20 mouse cellular contexts compared by ENCODE assay signal in the genomic region with DNA sequence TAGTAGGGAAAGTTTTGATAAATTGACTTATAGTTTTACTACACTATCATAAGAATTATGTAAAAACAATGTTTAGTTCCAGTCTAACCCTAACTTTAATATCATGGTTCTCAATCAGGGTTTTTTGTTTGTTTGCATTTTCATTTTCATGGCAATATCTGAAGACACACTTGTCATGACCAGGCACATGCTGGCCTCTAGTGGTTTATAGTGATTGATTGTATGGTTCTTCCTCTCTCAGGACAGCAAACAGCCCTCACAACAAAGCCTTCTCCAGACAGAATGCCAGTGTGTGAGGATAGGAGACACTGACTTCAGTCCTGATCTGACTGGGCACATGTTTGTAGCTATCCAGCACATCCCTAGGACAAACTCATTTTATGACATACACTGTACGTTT. TPM values are rescaled to one million over a fixed set of nuclear protein-coding genes. Genes with fewer than 3 reads are reported as not detected.
DNase-seq lines count a peak whose midpoint lies in the region; ATAC-seq and TF ChIP-seq lines count a peak whose summit lies in the region.
"Had no signal": no experiment of that assay in that cellular context is flagged by ENCODE, and none has a peak within 500 bp of the region (broad histone marks: within the 10 kb centered on the region; RNA-seq: fewer than 3 reads in every experiment).

No protein-coding gene starts in this region.

- 74% methylated on average over 1 of the region's 1 CpGs for WGBS in heart, embryonic 11.5 days (ENCODE audit: insufficient replicate concordance)
- 95% methylated on average over 1 of the region's 1 CpGs for WGBS in embryonic facial prominence, embryonic 10.5 days

- peaks cover 27% of the 10 kb centered on the region for H3K4me1 ChIP-seq in heart, embryonic 11.5 days (ENCODE audit: control insufficient read depth, insufficient read depth, low read length)
- H3K4me1 ChIP-seq in embryonic facial prominence, embryonic 10.5 days: no peaks in the 10 kb centered on the region
- H3K4me1 ChIP-seq: forebrain, embryonic 13.5 days had no signal

- H3K9me3 ChIP-seq in heart, embryonic 11.5 days (replicated peaks; ENCODE audit: control insufficient read depth, low read length): no peaks in the 10 kb centered on the region
- no peaks in the 10 kb centered on the region for H3K9me3 ChIP-seq in embryonic facial prominence, embryonic 10.5 days
- H3K9me3 ChIP-seq: forebrain, embryonic 13.5 days had no signal

- H3K27me3 ChIP-seq in heart, embryonic 11.5 days (ENCODE audit: control insufficient read depth, insufficient read depth, low read length): no peaks in the 10 kb centered on the region
- no peaks in the 10 kb centered on the region for H3K27me3 ChIP-seq in embryonic facial prominence, embryonic 10.5 days (replicated peaks; ENCODE audit: low read depth, poor library complexity, severe bottlenecking)
- H3K27me3 ChIP-seq: forebrain, embryonic 13.5 days had no signal

- H3K36me3 ChIP-seq in heart, embryonic 11.5 days (ENCODE audit: control insufficient read depth, insufficient read depth, low read length): no peaks in the 10 kb centered on the region
- H3K36me3 ChIP-seq in embryonic facial prominence, embryonic 10.5 days (replicated peaks): no peaks in the 10 kb centered on the region

- no peak for DNase-seq in heart, adult 18-20 months
- DNase-seq in layer of hippocampus, adult 2 months (ENCODE audit: low spot score in 2 of 2): no peak
- DNase-seq in layer of hippocampus, adult 9-10 months (ENCODE audit: low spot score): no peak
- peak; percentile 13 for DNase-seq in A20 (ENCODE audit: low read depth, low spot score)
- peak; percentile 17 for DNase-seq in kidney, postnatal 14 days
- DNase-seq in embryonic facial prominence, embryonic 10.5 days (ENCODE audit: low spot score): no peak
- DNase-seq in gastrocnemius, postnatal 4 days (ENCODE audit: low spot score in 2 of 2): no peak
- DNase-seq: adrenal gland, postnatal 10 days; layer of hippocampus, postnatal 36 days; liver; right cerebral cortex, postnatal 14 days; thymus, adult 2 months had no signal

- ATAC-seq in heart, embryonic 11.5 days (replicated peaks; ENCODE audit: insufficient number of reproducible peaks, low FRiP score, low TSS enrichment): no peak
- ATAC-seq: forebrain, embryonic 13.5 days; intestine, embryonic 16.5 days had no signal

- H3K4me3 ChIP-seq in heart, embryonic 11.5 days (ENCODE audit: low read depth, low read length): no peak overlapping the region
- no peak overlapping the region for H3K4me3 ChIP-seq in layer of hippocampus, adult 2 months
- no peak overlapping the region for H3K4me3 ChIP-seq in embryonic facial prominence, embryonic 10.5 days
- H3K4me3 ChIP-seq: forebrain, embryonic 13.5 days had no signal

- peak; percentile 63 for TF ChIP-seq CTCF in layer of hippocampus, adult 2 months (conservative IDR thresholded peaks at IDR 0.05)

- 0 out of 2 replicates have a peak overlapping the region, but pooled peaks have one; percentile 70 for H3K27ac ChIP-seq in heart, embryonic 11.5 days (ENCODE audit: low read depth, low read length)
- H3K27ac ChIP-seq in layer of hippocampus, adult 2 months: peak overlapping the region; percentile 72
- H3K27ac ChIP-seq in embryonic facial prominence, embryonic 10.5 days (replicated peaks): no peak overlapping the region
- H3K27ac ChIP-seq: forebrain, embryonic 13.5 days had no signal

- H3K4me2 ChIP-seq in heart, embryonic 11.5 days: no peak overlapping the region
- H3K4me2 ChIP-seq: forebrain, embryonic 13.5 days had no signal

- no peak overlapping the region for H3K9ac ChIP-seq in heart, embryonic 11.5 days (ENCODE audit: low read depth, low read length)
- H3K9ac ChIP-seq: forebrain, embryonic 13.5 days had no signal

RNA-seq across cellular contexts. Expression of gene Gm47955, which starts 13.2 kb away (rescaled TPM):
- polyA plus RNA-seq in heart, embryonic 11.5 days (2014; fragmentation: Nextera tagmentation; extraction: Ambion mirVana): not detected in 2 replicates
- not detected for total RNA-seq in heart, adult 18-20 months (2021)
- not detected for total RNA-seq in layer of hippocampus, adult 2 months (2021)
- polyA plus RNA-seq in embryonic facial prominence, embryonic 10.5 days (2016; fragmentation: Nextera tagmentation; extraction: Ambion mirVana): not detected in 2 replicates
- total RNA-seq in gastrocnemius, postnatal 4 days (2021): not detected
- total RNA-seq: adrenal gland, postnatal 10 days; gastrocnemius, adult 8-10 months; heart, postnatal 25 days; layer of hippocampus, postnatal 36 days; megakaryocyte, adult 5-6 weeks; monocyte, adult 5-6 weeks had no signal
- polyA plus RNA-seq: embryonic facial prominence, embryonic 14.5 days; forebrain, embryonic 13.5 days; intestine, embryonic 16.5 days; thymus, adult 2 months had no signal

RNA-seq across cellular contexts. Expression of gene Gm7544, which starts 17.4 kb away (rescaled TPM):
- not detected in 2 replicates for polyA plus RNA-seq in heart, embryonic 11.5 days (2014; fragmentation: Nextera tagmentation; extraction: Ambion mirVana)
- total RNA-seq in heart, adult 18-20 months (2021): not detected
- not detected for total RNA-seq in layer of hippocampus, adult 2 months (2021)
- polyA plus RNA-seq in embryonic facial prominence, embryonic 10.5 days (2016; fragmentation: Nextera tagmentation; extraction: Ambion mirVana): not detected in 2 replicates
- total RNA-seq in gastrocnemius, postnatal 4 days (2021): not detected
- total RNA-seq: adrenal gland, postnatal 10 days; gastrocnemius, adult 8-10 months; heart, postnatal 25 days; layer of hippocampus, postnatal 36 days; megakaryocyte, adult 5-6 weeks; monocyte, adult 5-6 weeks had no signal
- polyA plus RNA-seq: embryonic facial prominence, embryonic 14.5 days; forebrain, embryonic 13.5 days; intestine, embryonic 16.5 days; thymus, adult 2 months had no signal

RNA-seq across cellular contexts. Expression of gene Gm47959, which starts 27.1 kb away (rescaled TPM):
- not detected in 2 replicates for polyA plus RNA-seq in heart, embryonic 11.5 days (2014; fragmentation: Nextera tagmentation; extraction: Ambion mirVana)
- not detected for total RNA-seq in heart, adult 18-20 months (2021)
- total RNA-seq in layer of hippocampus, adult 2 months (2021): not detected
- polyA plus RNA-seq in embryonic facial prominence, embryonic 10.5 days (2016; fragmentation: Nextera tagmentation; extraction: Ambion mirVana): not detected in 2 replicates
- not detected for total RNA-seq in gastrocnemius, postnatal 4 days (2021)
- total RNA-seq: adrenal gland, postnatal 10 days; gastrocnemius, adult 8-10 months; heart, postnatal 25 days; layer of hippocampus, postnatal 36 days; megakaryocyte, adult 5-6 weeks; monocyte, adult 5-6 weeks had no signal
- polyA plus RNA-seq: embryonic facial prominence, embryonic 14.5 days; forebrain, embryonic 13.5 days; intestine, embryonic 16.5 days; thymus, adult 2 months had no signal

RNA-seq across cellular contexts. Expression of gene A030003K21Rik, which starts 30.1 kb away (rescaled TPM):
- polyA plus RNA-seq in heart, embryonic 11.5 days (2014; fragmentation: Nextera tagmentation; extraction: Ambion mirVana): not detected in 2 replicates
- not detected for total RNA-seq in heart, adult 18-20 months (2021)
- total RNA-seq in layer of hippocampus, adult 2 months (2021): not detected
- polyA plus RNA-seq in embryonic facial prominence, embryonic 10.5 days (2016; fragmentation: Nextera tagmentation; extraction: Ambion mirVana): not detected in 2 replicates
- total RNA-seq in gastrocnemius, postnatal 4 days (2021): not detected
- total RNA-seq: adrenal gland, postnatal 10 days; gastrocnemius, adult 8-10 months; heart, postnatal 25 days; layer of hippocampus, postnatal 36 days; megakaryocyte, adult 5-6 weeks; monocyte, adult 5-6 weeks had no signal
- polyA plus RNA-seq: embryonic facial prominence, embryonic 14.5 days; forebrain, embryonic 13.5 days; intestine, embryonic 16.5 days; thymus, adult 2 months had no signal

RNA-seq across cellular contexts. Expression of gene Gm6217, which starts 42.0 kb away (rescaled TPM):
- polyA plus RNA-seq in heart, embryonic 11.5 days (2014; fragmentation: Nextera tagmentation; extraction: Ambion mirVana): not detected in 2 replicates
- not detected for total RNA-seq in heart, adult 18-20 months (2021)
- not detected for total RNA-seq in layer of hippocampus, adult 2 months (2021)
- polyA plus RNA-seq in embryonic facial prominence, embryonic 10.5 days (2016; fragmentation: Nextera tagmentation; extraction: Ambion mirVana): not detected in 2 replicates
- total RNA-seq in gastrocnemius, postnatal 4 days (2021): not detected
- total RNA-seq: adrenal gland, postnatal 10 days; gastrocnemius, adult 8-10 months; heart, postnatal 25 days; layer of hippocampus, postnatal 36 days; megakaryocyte, adult 5-6 weeks; monocyte, adult 5-6 weeks had no signal
- polyA plus RNA-seq: embryonic facial prominence, embryonic 14.5 days; forebrain, embryonic 13.5 days; intestine, embryonic 16.5 days; thymus, adult 2 months had no signal

Comparison
In these comparisons a context has a peak if more than half of its experiments do, and no peak if none do; other contexts are left out.
1. DNase-seq: peak in A20 (single experiment) and kidney, postnatal 14 days (single experiment); none in heart, adult 18-20 months (0 of 2), layer of hippocampus, adult 2 months (0 of 2), layer of hippocampus, adult 9-10 months (single experiment), embryonic facial prominence, embryonic 10.5 days (single experiment) and gastrocnemius, postnatal 4 days (0 of 2).